Mouse (Mus musculus): Measurements from ENCODE around the gene Gpm6a. TPM values are rescaled to one million over a fixed set of nuclear protein-coding genes. Genes with fewer than 3 reads are reported as not detected.

Gpm6a gene
- total RNA-seq (2023), result under 1 TPM in 1 of 2 experiments, not detected in 1; 0.11 TPM

GRCm38 (mm10) chr8:54954741-54955455 lies at the start of gene Gpm6a:
Gene Gpm6a, plus strand, starts transcription at chr8:54954843.

Other genes with a start within 250 kb of the Gpm6a start
- not detected for gene Wdr17, start 67.7 kb upstream of the Gpm6a start, total RNA-seq (2023)

All from neutrophil, adult 59 days (primary cell).